Mouse (Mus musculus): ENCODE data around the gene St5.

GRCm38 (mm10) chr7:109741060-109741459 lies 37.7 kb upstream of the St5 start:
- no peak for TF ChIP-seq CTCF (IDR thresholded peaks at IDR 0.05)
- no peak for TF ChIP-seq POLR2A (IDR thresholded peaks at IDR 0.05; ENCODE audit: insufficient read depth, low read depth, low read length)

Measured in heart, adult 2 months (tissue).